Mouse (Mus musculus) right cerebral cortex, adult 18-20 months (tissue): ENCODE measurements around the gene Hoxa5.

Experiments used
- DNase-seq: peaks from one replicate; pipeline ENCODE4 v3.0.0; 2022; ENCODE audit warnings: mixed read lengths

The Hoxa5 gene

GRCm38 (mm10) chr6:52239625-52240388, 35.4 kb upstream of the Hoxa5 start:
- no peak for DNase-seq

GRCm38 (mm10) chr6:52238976-52239375, 34.6 kb upstream of the Hoxa5 start:
- no peak for DNase-seq

GRCm38 (mm10) chr6:52238155-52238545, 33.8 kb upstream of the Hoxa5 start:
- no peak for DNase-seq

- DNase-seq = no peak
These were observed 33.2 kb upstream of the Hoxa5 start for GRCm38 (mm10) chr6:52237346-52238154.

- DNase-seq = no peak
These were observed 32.4 kb upstream of the Hoxa5 start for GRCm38 (mm10) chr6:52236806-52237205.

GRCm38 (mm10) chr6:52235866-52236265, 31.5 kb upstream of the Hoxa5 start:
- DNase-seq = no peak

- no peak for DNase-seq
These were observed 30.9 kb upstream of the Hoxa5 start for GRCm38 (mm10) chr6:52235267-52235666.

- no peak for DNase-seq
These were observed 30.2 kb upstream of the Hoxa5 start for GRCm38 (mm10) chr6:52234428-52235140.

GRCm38 (mm10) chr6:52233546-52234427, 29.4 kb upstream of the Hoxa5 start:
- DNase-seq = no peak

GRCm38 (mm10) chr6:52232984-52233545, 28.7 kb upstream of the Hoxa5 start:
- no peak for DNase-seq

GRCm38 (mm10) chr6:52232568-52232965, 28.2 kb upstream of the Hoxa5 start:
- DNase-seq = no peak

GRCm38 (mm10) chr6:52231885-52232567, 27.6 kb upstream of the Hoxa5 start:
- no peak for DNase-seq

- no peak for DNase-seq
These were observed 26.3 kb upstream of the Hoxa5 start, which contains the start of gene Hoxa9 for GRCm38 (mm10) chr6:52230516-52231165. Gene Hoxa9 (minus strand): TSS chr6:52231089.

- DNase-seq = no peak
These were observed 25.4 kb upstream of the Hoxa5 start for GRCm38 (mm10) chr6:52229558-52230416.

GRCm38 (mm10) chr6:52228475-52229465, 24.4 kb upstream of the Hoxa5 start:
- DNase-seq = no peak

- no peak for DNase-seq
These were observed 23.3 kb upstream of the Hoxa5 start for GRCm38 (mm10) chr6:52227470-52228222.

GRCm38 (mm10) chr6:52226569-52227257, 22.3 kb upstream of the Hoxa5 start:
- DNase-seq = no peak
